Mouse (Mus musculus): ENCODE results near the gene Hyls1. TPM values are rescaled to one million over a fixed set of nuclear protein-coding genes. Genes with fewer than 3 reads are reported as not detected.

The Hyls1 gene
- total and polyA plus RNA-seq, 2 experiments from 2014 or later, result 9.5 to 9.7 TPM

DNA sequence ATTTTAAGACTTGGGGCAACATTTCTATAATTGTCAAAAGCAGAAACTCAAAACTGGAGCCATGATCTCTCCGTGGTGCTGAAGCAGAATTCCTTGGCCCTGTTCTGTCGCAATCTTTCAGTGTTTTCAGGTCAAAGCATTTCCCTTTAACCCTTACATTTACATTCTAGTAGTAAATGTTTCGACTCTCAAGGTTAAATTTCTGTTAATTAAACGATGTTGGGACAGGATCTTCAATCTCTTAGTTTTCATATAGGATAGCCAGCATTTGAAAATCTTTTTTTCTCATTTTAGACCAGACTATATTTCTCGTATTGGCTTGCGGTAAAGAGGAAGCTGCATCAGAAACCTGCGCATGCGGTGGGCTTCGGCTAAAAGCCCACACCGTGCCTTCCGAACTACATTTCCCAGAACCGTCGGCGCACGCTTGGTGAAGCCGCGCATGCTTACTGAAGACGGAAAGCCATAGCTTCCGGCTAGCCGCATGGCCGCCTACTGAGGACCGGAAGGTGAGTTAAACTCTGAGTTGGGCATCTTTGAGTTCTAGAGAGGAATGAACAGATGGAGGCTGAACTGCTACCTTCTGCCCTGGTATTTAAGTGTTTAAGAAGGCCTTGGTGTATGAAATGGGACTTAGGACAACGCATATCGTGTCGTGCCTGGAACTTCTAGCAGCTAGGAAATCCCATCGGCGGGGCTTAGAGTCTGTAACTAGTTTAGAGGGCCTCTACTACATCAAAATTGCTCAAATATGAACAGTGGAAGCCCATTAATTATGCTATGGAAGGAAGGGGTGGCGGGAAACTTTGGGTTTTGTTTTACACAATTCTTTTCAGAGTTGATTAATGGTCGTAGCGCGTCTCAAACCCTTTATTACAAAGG lies 10.9 kb downstream of the Hyls1 start:
- 3% methylated on average over 31 of the region's 31 CpGs for WGBS
- no peak for TF ChIP-seq CTCF (IDR thresholded peaks at IDR 0.05; ENCODE audit: low read depth)
- peak; percentile 86 for ATAC-seq
- DNase-seq (ENCODE audit: low spot score), result peak; percentile 97
- Histone ChIP-seq H3K36me3 (ENCODE audit: insufficient read depth, low read length) (peaks cover 4% of the 10 kb centered on the region), H3K9me3 (ENCODE audit: low read length) (no peaks in the 10 kb centered on the region), H3K27ac (peak overlapping the region; percentile 86), H3K4me2 (ENCODE audit: low read depth, low read length) (peak overlapping the region; percentile 87), H3K9ac (replicated peaks; ENCODE audit: low read length) (peak overlapping the region; percentile 64), H3K27me3 (ENCODE audit: insufficient read depth, low read length) (no peaks in the 10 kb centered on the region), H3K4me1 (ENCODE audit: insufficient read depth, low read length) (peaks cover 3% of the 10 kb centered on the region; the same call in 1 of the 2 replicates), H3K4me3 (ENCODE audit: low read length) (peak overlapping the region; percentile 71)

DNA sequence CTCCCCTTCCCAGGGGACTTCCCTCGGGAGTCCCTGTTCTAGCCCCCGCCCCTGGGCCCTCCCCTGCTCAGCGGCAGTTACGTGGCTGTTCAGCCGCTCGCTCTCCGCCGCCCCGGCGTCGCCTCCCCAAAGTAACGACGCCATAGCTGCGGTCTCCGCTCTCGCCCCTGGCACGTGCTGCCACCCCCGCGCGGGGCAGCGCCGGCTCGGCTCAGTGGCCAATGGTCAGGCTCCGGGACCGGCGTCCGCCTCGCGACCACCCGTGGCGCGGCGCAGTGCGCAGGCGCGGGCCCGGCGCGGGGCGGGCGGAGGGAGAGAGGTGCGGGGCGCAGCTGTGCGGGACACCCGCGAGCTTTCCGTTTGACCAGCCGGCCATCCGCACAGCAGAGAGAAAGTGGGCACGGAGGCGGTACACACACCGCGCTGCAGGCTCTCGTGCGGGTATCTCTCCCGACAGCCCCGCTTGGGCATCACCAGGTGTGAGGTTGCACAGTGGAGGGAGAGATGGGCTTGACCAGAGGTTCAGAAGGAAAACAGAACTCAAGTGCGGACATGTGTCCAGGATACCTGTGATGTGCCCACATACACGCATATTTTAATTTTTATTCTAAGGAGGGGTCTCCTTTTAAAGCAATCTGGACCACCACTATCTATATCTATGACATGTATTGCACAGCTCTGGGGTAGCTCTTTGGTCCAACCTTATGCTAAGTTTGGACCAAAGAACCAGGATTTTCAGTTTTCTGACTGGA lies 11.8 kb downstream of the Hyls1 start, which contains the start of the genes Ddx25 and Pus3:
TSS of gene Ddx25 (minus strand) at position 272 of the 752 bp plus-strand sequence.
TSS of gene Pus3 (plus strand) at position 339 of the 752 bp plus-strand sequence.
- H3K27me3 ChIP-seq (ENCODE audit: insufficient read depth, low read length), result no peaks in the 10 kb centered on the region
- H3K9ac ChIP-seq (replicated peaks; ENCODE audit: low read length), result peak within 1 kb of the TSS; percentile 64
- no peaks in the 10 kb centered on the region for H3K9me3 ChIP-seq (ENCODE audit: low read length)
- peak within 1 kb of the TSS; percentile 71 for H3K4me3 ChIP-seq (ENCODE audit: low read length)
- under 1% methylated on average over 58 of the region's 59 CpGs for WGBS
- peak within 1 kb of the TSS; percentile 87 for H3K4me2 ChIP-seq (ENCODE audit: low read depth, low read length)
- peaks cover 9% of the 10 kb centered on the region for H3K36me3 ChIP-seq (ENCODE audit: insufficient read depth, low read length)
- peak within 1 kb of the TSS; percentile 86 for H3K27ac ChIP-seq
- DNase-seq (ENCODE audit: low spot score) (peak; percentile 87), ATAC-seq (peak; percentile 90)
- peaks cover 3% of the 10 kb centered on the region; the same call in 1 of the 2 replicates for H3K4me1 ChIP-seq (ENCODE audit: insufficient read depth, low read length)
- TF ChIP-seq CTCF (IDR thresholded peaks at IDR 0.05; ENCODE audit: low read depth), result no peak

DNA sequence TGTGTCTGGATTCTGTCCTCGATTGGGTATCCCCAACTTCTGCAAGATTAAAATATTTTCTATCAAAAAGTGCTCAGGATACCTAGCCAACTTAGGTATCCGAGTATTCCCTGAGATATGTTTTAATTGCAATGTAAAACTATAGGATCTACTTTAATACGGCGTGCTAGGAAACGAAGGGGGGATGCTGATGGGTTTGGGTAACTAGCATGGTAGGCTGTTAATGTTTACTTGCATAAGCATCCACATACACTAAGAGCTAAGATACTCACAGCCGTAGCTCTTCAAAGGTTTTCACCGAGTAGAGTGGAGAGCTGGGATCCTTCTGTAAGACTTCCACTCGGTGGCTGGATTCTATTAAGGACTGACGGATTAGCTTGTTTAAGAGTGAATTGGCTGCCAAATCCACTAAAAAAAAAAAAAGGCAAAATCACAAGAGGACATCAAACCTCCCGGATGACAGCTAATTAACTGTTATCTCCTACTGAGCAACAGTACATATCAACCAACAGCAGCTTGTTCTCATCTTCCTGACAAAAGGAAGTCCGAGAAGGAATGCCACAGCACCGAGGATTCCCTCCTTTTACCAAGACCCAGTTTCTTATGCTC lies 13.6 kb downstream of the Hyls1 start:
- no peak for TF ChIP-seq CTCF (IDR thresholded peaks at IDR 0.05; ENCODE audit: low read depth)
- Histone ChIP-seq H3K27ac (no peak overlapping the region), H3K9me3 (ENCODE audit: low read length) (no peaks in the 10 kb centered on the region), H3K4me2 (ENCODE audit: low read depth, low read length) (no peak overlapping the region), H3K27me3 (ENCODE audit: insufficient read depth, low read length) (no peaks in the 10 kb centered on the region), H3K9ac (replicated peaks; ENCODE audit: low read length) (no peak overlapping the region), H3K4me3 (ENCODE audit: low read length) (no peak overlapping the region), H3K36me3 (ENCODE audit: insufficient read depth, low read length) (peaks cover 10% of the 10 kb centered on the region), H3K4me1 (ENCODE audit: insufficient read depth, low read length) (peaks cover 3% of the 10 kb centered on the region; the same call in 1 of the 2 replicates)
- no peak for DNase-seq (ENCODE audit: low spot score)
- no peak for ATAC-seq
- WGBS, result 72% methylated on average over 12 of the region's 12 CpGs

DNA sequence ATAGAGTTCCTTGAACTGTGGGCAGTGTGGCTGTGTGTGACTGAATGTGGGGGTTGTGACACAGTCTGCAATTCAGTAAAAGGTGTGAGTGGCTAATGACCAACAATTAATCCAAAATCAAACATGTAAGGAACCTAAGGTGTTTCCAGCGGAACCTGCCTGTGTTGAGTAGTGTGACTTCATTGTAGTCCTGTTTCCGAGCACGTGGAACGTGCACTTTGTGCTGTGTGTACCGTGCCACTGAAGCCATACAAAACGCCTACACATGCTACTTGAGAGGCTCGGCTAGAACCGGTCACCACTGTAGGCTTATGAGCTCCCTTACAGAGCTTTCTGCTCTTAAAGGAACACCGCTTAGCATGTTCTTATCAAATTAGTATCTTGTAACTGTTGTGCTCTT lies 21.7 kb downstream of the Hyls1 start:
- Histone ChIP-seq H3K9me3 (ENCODE audit: low read length) (no peaks in the 10 kb centered on the region), H3K4me3 (ENCODE audit: low read length) (no peak overlapping the region), H3K27me3 (ENCODE audit: insufficient read depth, low read length) (no peaks in the 10 kb centered on the region), H3K9ac (replicated peaks; ENCODE audit: low read length) (no peak overlapping the region), H3K4me1 (ENCODE audit: insufficient read depth, low read length) (no peaks in the 10 kb centered on the region), H3K4me2 (ENCODE audit: low read depth, low read length) (no peak overlapping the region), H3K27ac (no peak overlapping the region), H3K36me3 (ENCODE audit: insufficient read depth, low read length) (peaks cover 13% of the 10 kb centered on the region; the same call in 1 of the 2 replicates)
- no peak for ATAC-seq
- no peak for DNase-seq (ENCODE audit: low spot score)
- 81% methylated on average over 9 of the region's 9 CpGs for WGBS
- TF ChIP-seq CTCF (IDR thresholded peaks at IDR 0.05; ENCODE audit: low read depth), result no peak

DNA sequence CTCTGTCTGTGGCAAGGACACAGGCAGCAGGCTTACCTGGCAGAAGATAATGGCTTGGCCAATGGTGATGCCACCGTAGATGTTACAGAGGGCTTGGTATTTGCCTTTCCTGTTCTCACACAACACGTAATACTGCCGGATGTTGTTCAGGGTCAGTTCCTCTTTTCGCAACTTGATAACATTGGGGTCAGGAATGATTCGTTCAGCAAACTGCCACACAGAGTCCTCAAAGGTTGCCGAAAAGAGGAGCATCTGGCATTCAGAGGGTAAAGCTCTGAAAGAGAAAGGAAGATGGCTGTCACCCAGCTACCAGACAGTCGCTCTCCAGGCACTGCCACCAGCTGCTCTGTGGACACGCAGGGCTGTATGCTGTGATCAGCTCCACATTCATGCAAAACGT lies 23.5 kb downstream of the Hyls1 start:
- H3K27me3 ChIP-seq (ENCODE audit: insufficient read depth, low read length), result no peaks in the 10 kb centered on the region
- DNase-seq (ENCODE audit: low spot score), result no peak
- H3K9ac ChIP-seq (replicated peaks; ENCODE audit: low read length), result no peak overlapping the region
- H3K4me2 ChIP-seq (ENCODE audit: low read depth, low read length), result no peak overlapping the region
- H3K9me3 ChIP-seq (ENCODE audit: low read length), result no peaks in the 10 kb centered on the region
- no peak for ATAC-seq
- H3K27ac ChIP-seq, result no peak overlapping the region
- peaks cover 16% of the 10 kb centered on the region for H3K36me3 ChIP-seq (ENCODE audit: insufficient read depth, low read length)
- no peak overlapping the region for H3K4me3 ChIP-seq (ENCODE audit: low read length)
- WGBS, result 79% methylated on average over 9 of the region's 9 CpGs
- no peak for TF ChIP-seq CTCF (IDR thresholded peaks at IDR 0.05; ENCODE audit: low read depth)
- H3K4me1 ChIP-seq (ENCODE audit: insufficient read depth, low read length), result no peaks in the 10 kb centered on the region

DNA sequence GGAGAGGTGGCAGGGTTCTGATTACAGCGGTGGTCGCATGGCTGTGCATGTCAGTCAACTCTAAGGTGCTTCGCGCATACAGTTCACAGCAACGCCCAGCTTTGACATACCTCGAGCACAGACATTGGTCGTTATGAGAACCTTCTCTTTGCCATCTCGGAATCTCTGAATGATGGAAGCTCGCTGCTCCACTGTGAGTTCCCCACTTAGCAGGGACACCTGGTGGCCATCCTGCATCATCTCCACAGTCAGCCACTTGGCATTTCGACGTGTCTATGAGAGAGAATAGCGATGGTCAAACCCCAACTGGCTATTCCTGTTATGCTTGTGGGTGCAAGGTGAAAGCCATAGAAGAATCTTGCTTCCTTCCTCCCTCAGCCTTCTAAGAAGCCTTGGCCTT lies 24.5 kb downstream of the Hyls1 start:
- Histone ChIP-seq H3K4me1 (ENCODE audit: insufficient read depth, low read length) (no peaks in the 10 kb centered on the region), H3K27ac (no peak overlapping the region), H3K4me3 (ENCODE audit: low read length) (no peak overlapping the region), H3K9me3 (ENCODE audit: low read length) (no peaks in the 10 kb centered on the region), H3K9ac (replicated peaks; ENCODE audit: low read length) (no peak overlapping the region), H3K27me3 (ENCODE audit: insufficient read depth, low read length) (no peaks in the 10 kb centered on the region), H3K4me2 (ENCODE audit: low read depth, low read length) (no peak overlapping the region), H3K36me3 (ENCODE audit: insufficient read depth, low read length) (peaks cover 13% of the 10 kb centered on the region)
- WGBS, result 70% methylated on average over 12 of the region's 12 CpGs
- ATAC-seq (no peak), DNase-seq (ENCODE audit: low spot score) (peak; percentile 28)
- peak; percentile 61 for TF ChIP-seq CTCF (IDR thresholded peaks at IDR 0.05; ENCODE audit: low read depth)

Data from hindbrain, postnatal 0 days (tissue).